Mouse (Mus musculus): ENCODE results near the gene Neurl4. TPM values are rescaled to one million over a fixed set of nuclear protein-coding genes. Genes with fewer than 3 reads are reported as not detected.

Neurl4 gene
- polyA plus RNA-seq, 1 experiment from 2014 or later = 18.7 TPM

DNA sequence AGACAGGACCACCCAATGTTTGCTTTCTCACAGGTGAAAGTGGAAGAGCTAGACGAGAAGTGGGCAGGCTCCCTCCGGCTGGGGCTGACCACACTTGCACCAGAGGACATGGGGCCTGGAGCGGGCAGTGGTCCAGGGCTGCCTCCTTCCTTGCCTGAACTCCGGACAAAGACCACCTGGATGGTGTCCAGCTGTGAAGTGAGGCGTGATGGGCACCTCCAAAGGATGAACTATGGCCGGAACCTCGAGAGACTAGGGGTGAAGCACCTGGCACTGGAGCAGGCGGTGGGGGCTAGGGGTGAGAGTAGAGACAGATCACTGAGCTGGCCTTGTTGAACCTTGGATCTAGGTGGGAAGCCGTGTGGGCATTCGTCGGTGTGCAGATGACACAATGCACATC, 7.8 kb downstream of the Neurl4 start:
- Histone ChIP-seq H3K36me3 (ENCODE audit: control insufficient read depth, insufficient read depth, low read length) (peaks cover 58% of the 10 kb centered on the region), H3K27me3 (ENCODE audit: control insufficient read depth, insufficient read depth, low read depth, low read length) (no peaks in the 10 kb centered on the region), H3K9ac (ENCODE audit: low read depth, low read length) (no peak overlapping the region), H3K9me3 (replicated peaks; ENCODE audit: control insufficient read depth, low read length, poor library complexity, severe bottlenecking) (no peaks in the 10 kb centered on the region), H3K27ac (ENCODE audit: low read length) (no peak overlapping the region), H3K4me2 (ENCODE audit: low read length) (no peak overlapping the region), H3K4me1 (ENCODE audit: control insufficient read depth, insufficient read depth, low read length) (peaks cover 6% of the 10 kb centered on the region), H3K4me3 (ENCODE audit: low read depth, low read length) (no peak overlapping the region)
- WGBS = 92% methylated on average over 11 of the region's 11 CpGs
- no peak for ATAC-seq

DNA sequence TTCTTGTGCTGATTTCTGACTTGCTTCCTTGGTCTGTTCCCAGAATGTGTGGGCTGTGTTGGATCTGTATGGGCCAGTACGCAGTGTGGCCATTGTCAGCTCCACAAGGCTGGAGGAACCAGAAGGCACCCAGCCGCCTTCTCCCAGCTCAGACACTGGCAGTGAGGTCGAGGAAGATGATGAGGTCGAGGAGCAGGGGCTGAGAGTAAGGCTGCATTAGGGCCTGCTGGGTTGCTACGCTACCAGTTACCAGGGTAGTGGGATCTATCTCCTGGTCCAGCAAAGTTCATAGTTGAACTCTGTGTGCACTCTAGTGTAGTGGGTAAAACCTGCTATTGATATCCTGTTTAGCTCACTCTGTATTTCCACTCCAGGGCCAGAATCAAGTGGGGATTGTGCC, 8.3 kb downstream of the Neurl4 start:
- peaks cover 7% of the 10 kb centered on the region for H3K4me1 ChIP-seq (ENCODE audit: control insufficient read depth, insufficient read depth, low read length)
- H3K9ac ChIP-seq (ENCODE audit: low read depth, low read length) = no peak overlapping the region
- 85% methylated on average over 5 of the region's 5 CpGs for WGBS
- no peak overlapping the region for H3K27ac ChIP-seq (ENCODE audit: low read length)
- H3K9me3 ChIP-seq (replicated peaks; ENCODE audit: control insufficient read depth, low read length, poor library complexity, severe bottlenecking) = no peaks in the 10 kb centered on the region
- H3K4me2 ChIP-seq (ENCODE audit: low read length) = no peak overlapping the region
- ATAC-seq = no peak
- H3K27me3 ChIP-seq (ENCODE audit: control insufficient read depth, insufficient read depth, low read depth, low read length) = no peaks in the 10 kb centered on the region
- peaks cover 58% of the 10 kb centered on the region for H3K36me3 ChIP-seq (ENCODE audit: control insufficient read depth, insufficient read depth, low read length)
- no peak overlapping the region for H3K4me3 ChIP-seq (ENCODE audit: low read depth, low read length)

- no peak for ATAC-seq
- Histone ChIP-seq H3K4me2 (ENCODE audit: low read length) (no peak overlapping the region), H3K4me1 (ENCODE audit: control insufficient read depth, insufficient read depth, low read length) (peaks cover 16% of the 10 kb centered on the region), H3K9ac (ENCODE audit: low read depth, low read length) (no peak overlapping the region), H3K4me3 (ENCODE audit: low read depth, low read length) (no peak overlapping the region), H3K9me3 (replicated peaks; ENCODE audit: control insufficient read depth, low read length, poor library complexity, severe bottlenecking) (no peaks in the 10 kb centered on the region), H3K36me3 (ENCODE audit: control insufficient read depth, insufficient read depth, low read length) (peaks cover 53% of the 10 kb centered on the region), H3K27ac (ENCODE audit: low read length) (no peak overlapping the region), H3K27me3 (ENCODE audit: control insufficient read depth, insufficient read depth, low read depth, low read length) (no peaks in the 10 kb centered on the region)
- 94% methylated on average over 8 of the region's 8 CpGs for WGBS
Measured at GRCm38 (mm10) chr11:69910177-69910576, 9.3 kb downstream of the Neurl4 start.

DNA sequence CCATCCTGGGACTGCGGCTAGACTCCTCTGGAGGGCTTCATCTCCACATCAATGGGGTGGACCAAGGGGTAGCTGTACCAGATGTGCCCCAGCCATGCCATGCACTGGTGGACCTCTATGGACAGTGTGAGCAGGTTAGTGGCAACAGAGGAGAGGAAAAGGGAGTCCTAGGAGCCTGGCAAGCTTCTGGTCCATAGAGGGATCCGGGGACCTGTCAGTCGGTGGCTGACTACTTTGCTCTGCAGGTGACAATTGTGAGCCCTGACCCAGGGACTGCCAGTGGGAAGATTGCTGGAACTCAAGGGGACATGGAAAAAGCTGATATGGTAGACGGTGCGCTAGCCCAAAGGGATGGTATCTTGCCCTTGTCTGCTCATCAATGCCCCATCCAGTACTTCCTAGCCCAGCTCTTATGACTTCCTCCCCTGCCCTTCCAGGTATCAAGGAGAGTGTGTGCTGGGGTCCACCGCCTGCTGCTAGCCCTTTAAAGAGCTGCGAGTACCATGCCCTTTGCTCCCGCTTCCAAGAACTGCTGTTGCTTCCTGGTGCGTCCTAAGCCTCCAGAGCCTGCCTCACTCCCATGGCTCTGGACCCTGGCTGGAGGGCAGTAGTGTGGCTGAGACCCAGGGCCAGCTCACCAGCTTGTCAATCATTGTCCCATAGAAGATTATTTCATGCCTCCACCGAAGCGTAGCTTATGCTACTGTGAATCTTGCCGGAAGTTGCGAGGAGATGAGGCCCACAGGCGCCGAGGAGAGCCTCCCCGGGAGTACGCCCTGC, 10.1 kb downstream of the Neurl4 start:
- no peak overlapping the region for H3K4me2 ChIP-seq (ENCODE audit: low read length)
- 94% methylated on average over 17 of the region's 17 CpGs for WGBS

DNA sequence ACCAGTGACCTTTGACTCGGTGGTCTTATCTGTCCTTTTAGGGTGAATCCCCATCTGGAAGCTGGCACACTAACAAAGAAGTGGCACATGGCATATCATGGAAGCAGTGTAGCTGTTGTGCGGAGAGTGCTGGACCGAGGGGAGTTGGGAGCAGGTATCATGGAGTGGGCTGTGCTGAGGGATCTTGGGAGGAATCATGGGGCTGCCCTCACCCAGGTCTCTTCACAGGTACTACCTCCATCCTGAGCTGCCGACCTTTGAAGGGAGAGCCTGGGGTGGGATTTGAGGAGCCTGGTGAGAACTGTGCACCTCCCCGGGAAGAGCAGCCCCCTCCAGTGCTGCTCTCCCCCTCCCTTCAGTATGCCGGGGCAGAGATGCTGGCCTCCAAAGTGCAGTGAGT, 10.8 kb downstream of the Neurl4 start:
- Histone ChIP-seq H3K9ac (ENCODE audit: low read depth, low read length) (no peak overlapping the region), H3K36me3 (ENCODE audit: control insufficient read depth, insufficient read depth, low read length) (peaks cover 47% of the 10 kb centered on the region), H3K27ac (ENCODE audit: low read length) (no peak overlapping the region), H3K27me3 (ENCODE audit: control insufficient read depth, insufficient read depth, low read depth, low read length) (no peaks in the 10 kb centered on the region), H3K9me3 (replicated peaks; ENCODE audit: control insufficient read depth, low read length, poor library complexity, severe bottlenecking) (no peaks in the 10 kb centered on the region), H3K4me2 (ENCODE audit: low read length) (no peak overlapping the region), H3K4me3 (ENCODE audit: low read depth, low read length) (no peak overlapping the region), H3K4me1 (ENCODE audit: control insufficient read depth, insufficient read depth, low read length) (peaks cover 24% of the 10 kb centered on the region)
- WGBS = 87% methylated on average over 6 of the region's 6 CpGs
- no peak for ATAC-seq

More for the DNA sequence above, 10.1 kb downstream of the Neurl4 start:
- Histone ChIP-seq H3K27me3 (ENCODE audit: control insufficient read depth, insufficient read depth, low read depth, low read length) (no peaks in the 10 kb centered on the region), H3K4me1 (ENCODE audit: control insufficient read depth, insufficient read depth, low read length) (peaks cover 23% of the 10 kb centered on the region), H3K9ac (ENCODE audit: low read depth, low read length) (no peak overlapping the region), H3K9me3 (replicated peaks; ENCODE audit: control insufficient read depth, low read length, poor library complexity, severe bottlenecking) (no peaks in the 10 kb centered on the region), H3K4me3 (ENCODE audit: low read depth, low read length) (no peak overlapping the region), H3K36me3 (ENCODE audit: control insufficient read depth, insufficient read depth, low read length) (peaks cover 52% of the 10 kb centered on the region), H3K27ac (ENCODE audit: low read length) (no peak overlapping the region)
- no peak for ATAC-seq

GRCm38 (mm10) chr11:69912716-69913530, 12.1 kb downstream of the Neurl4 start:
- H3K27me3 ChIP-seq (ENCODE audit: control insufficient read depth, insufficient read depth, low read depth, low read length) = no peaks in the 10 kb centered on the region
- peak; percentile 32; the same call in 1 of the 2 replicates for ATAC-seq

GRCm38 (mm10) chr11:69913554-69914371, 12.9 kb downstream of the Neurl4 start, which contains the start of gene Gps2:
Gps2 (plus strand) TSS chr11:69913888.
- Histone ChIP-seq H3K27me3 (ENCODE audit: control insufficient read depth, insufficient read depth, low read depth, low read length) (no peaks in the 10 kb centered on the region), H3K4me1 (ENCODE audit: control insufficient read depth, insufficient read depth, low read length) (peaks cover 25% of the 10 kb centered on the region), H3K36me3 (ENCODE audit: control insufficient read depth, insufficient read depth, low read length) (peaks cover 40% of the 10 kb centered on the region), H3K27ac (ENCODE audit: low read length) (peak within 1 kb of the TSS; percentile 92), H3K4me3 (ENCODE audit: low read depth, low read length) (peak within 1 kb of the TSS; percentile 80), H3K4me2 (ENCODE audit: low read length) (peak within 1 kb of the TSS; percentile 97), H3K9me3 (replicated peaks; ENCODE audit: control insufficient read depth, low read length, poor library complexity, severe bottlenecking) (no peaks in the 10 kb centered on the region), H3K9ac (ENCODE audit: low read depth, low read length) (peak within 1 kb of the TSS; percentile 85)
- ATAC-seq = peak; percentile 88
- WGBS = 3% methylated on average over 55 of the region's 61 CpGs

More at GRCm38 (mm10) chr11:69912716-69913530, 12.1 kb downstream of the Neurl4 start:
- no peak overlapping the region; the same call in 1 of the 2 replicates for H3K27ac ChIP-seq (ENCODE audit: low read length)
- H3K4me2 ChIP-seq (ENCODE audit: low read length) = peak overlapping the region; percentile 68
- no peaks in the 10 kb centered on the region for H3K9me3 ChIP-seq (replicated peaks; ENCODE audit: control insufficient read depth, low read length, poor library complexity, severe bottlenecking)
- 78% methylated on average over 15 of the region's 15 CpGs for WGBS
- H3K9ac ChIP-seq (ENCODE audit: low read depth, low read length) = 0 out of 2 replicates have a peak overlapping the region, but pooled peaks have one; percentile 43
- H3K36me3 ChIP-seq (ENCODE audit: control insufficient read depth, insufficient read depth, low read length) = peaks cover 46% of the 10 kb centered on the region
- H3K4me3 ChIP-seq (ENCODE audit: low read depth, low read length) = peak overlapping the region; percentile 80; the same call in 1 of the 2 replicates
- peaks cover 24% of the 10 kb centered on the region for H3K4me1 ChIP-seq (ENCODE audit: control insufficient read depth, insufficient read depth, low read length)

DNA sequence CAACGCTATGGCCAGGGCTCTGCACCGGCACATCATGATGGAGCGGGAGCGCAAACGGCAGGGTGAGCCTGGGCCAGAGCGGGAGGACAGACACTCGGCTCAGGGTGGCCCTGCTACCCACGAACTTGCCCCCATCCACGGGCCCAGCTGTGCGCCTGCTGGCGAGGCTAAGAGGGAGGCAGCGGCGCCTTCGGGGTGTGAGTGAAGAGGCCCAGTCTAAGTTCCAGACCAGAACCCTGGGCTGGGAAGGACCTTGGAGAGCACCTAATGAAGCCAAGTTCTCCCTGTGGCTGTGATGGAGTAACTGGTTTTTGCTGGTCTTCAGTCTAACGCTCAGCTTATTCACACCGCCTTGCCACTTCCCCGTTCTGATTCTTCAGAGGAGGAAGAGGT, 13.5 kb downstream of the Neurl4 start:
- Histone ChIP-seq H3K4me1 (ENCODE audit: control insufficient read depth, insufficient read depth, low read length) (peaks cover 31% of the 10 kb centered on the region), H3K4me2 (ENCODE audit: low read length) (peak overlapping the region; percentile 97), H3K9me3 (replicated peaks; ENCODE audit: control insufficient read depth, low read length, poor library complexity, severe bottlenecking) (no peaks in the 10 kb centered on the region), H3K27me3 (ENCODE audit: control insufficient read depth, insufficient read depth, low read depth, low read length) (no peaks in the 10 kb centered on the region), H3K36me3 (ENCODE audit: control insufficient read depth, insufficient read depth, low read length) (peaks cover 40% of the 10 kb centered on the region), H3K27ac (ENCODE audit: low read length) (peak overlapping the region; percentile 92), H3K4me3 (ENCODE audit: low read depth, low read length) (peak overlapping the region; percentile 80), H3K9ac (ENCODE audit: low read depth, low read length) (peak overlapping the region; percentile 85)
- no peak; the same call in 1 of the 2 replicates for ATAC-seq
- WGBS = 2% methylated on average over 17 of the region's 17 CpGs
